Comparison of ENCODE assay signal across 13 mouse cellular contexts in the genomic region with DNA sequence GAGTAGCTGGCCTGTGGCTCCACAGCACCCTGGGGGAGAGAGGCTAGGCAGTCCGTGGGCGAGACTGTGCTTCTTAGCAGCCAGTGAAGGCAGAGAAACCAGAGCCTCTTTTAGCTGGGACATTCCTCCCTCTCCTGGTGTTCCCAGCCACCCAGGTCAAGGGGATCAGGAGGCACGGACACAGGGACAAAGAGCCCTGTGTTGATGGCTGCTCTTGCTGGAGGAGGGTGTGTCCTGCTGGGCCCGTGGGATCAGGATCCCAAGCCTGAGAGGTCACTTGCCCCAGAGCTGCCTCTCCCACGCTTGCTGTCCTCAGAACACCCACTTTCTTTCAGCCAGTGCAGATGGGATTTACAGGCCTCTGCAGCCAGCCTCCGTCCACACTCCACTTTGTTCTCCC. TPM values are rescaled to one million over a fixed set of nuclear protein-coding genes. Genes with fewer than 3 reads are reported as not detected.
A peak's percentile ranks its signal among the peaks of the same experiment; 100 is the strongest.
DNase-seq lines count a peak whose midpoint lies in the region; ATAC-seq and TF ChIP-seq lines count a peak whose summit lies in the region.
"Had no signal": no experiment of that assay in that cellular context is flagged by ENCODE, and none has a peak within 500 bp of the region (broad histone marks: within the 10 kb centered on the region; RNA-seq: fewer than 3 reads in every experiment).

No protein-coding gene starts in this region.

- H3K4me1 ChIP-seq in heart, postnatal 0 days (ENCODE audit: control insufficient read depth, insufficient read depth) = peaks cover 21% of the 10 kb centered on the region
- H3K4me1 ChIP-seq in midbrain, embryonic 13.5 days (replicated peaks) = peaks cover 30% of the 10 kb centered on the region
- peaks cover 20% of the 10 kb centered on the region for H3K4me1 ChIP-seq in midbrain, embryonic 15.5 days
- peaks cover 1% of the 10 kb centered on the region for H3K4me1 ChIP-seq in testis, adult 2 months (ENCODE audit: control insufficient read depth, insufficient read depth, low read length)

- 67% methylated on average over 6 of the region's 6 CpGs for WGBS in heart, postnatal 0 days
- 29% methylated on average over 6 of the region's 6 CpGs for WGBS in midbrain, embryonic 13.5 days
- 33% methylated on average over 6 of the region's 6 CpGs for WGBS in midbrain, embryonic 15.5 days

- no peak for TF ChIP-seq POLR2A in testis, adult 2 months (IDR thresholded peaks at IDR 0.05; ENCODE audit: control insufficient read depth, low read depth, low read length)

- no peak overlapping the region for H3K4me3 ChIP-seq in heart, postnatal 0 days (ENCODE audit: low read depth, low read length)
- H3K4me3 ChIP-seq in midbrain, embryonic 13.5 days (replicated peaks) = no peak overlapping the region
- H3K4me3 ChIP-seq in midbrain, embryonic 15.5 days = no peak overlapping the region
- H3K4me3 ChIP-seq in testis, adult 2 months (ENCODE audit: control insufficient read depth, low read depth, low read length) = no peak overlapping the region
- H3K4me3 ChIP-seq: layer of hippocampus, adult 2 months had no signal

- H3K4me2 ChIP-seq in heart, postnatal 0 days (ENCODE audit: low read depth, low read length) = no peak overlapping the region
- H3K4me2 ChIP-seq in midbrain, embryonic 13.5 days (replicated peaks) = no peak overlapping the region
- no peak overlapping the region for H3K4me2 ChIP-seq in midbrain, embryonic 15.5 days

- peak overlapping the region; percentile 12; the same call in 1 of the 2 replicates for H3K27ac ChIP-seq in heart, postnatal 0 days (ENCODE audit: low read depth)
- no peak overlapping the region for H3K27ac ChIP-seq in midbrain, embryonic 13.5 days
- H3K27ac ChIP-seq in midbrain, embryonic 15.5 days = no peak overlapping the region
- H3K27ac ChIP-seq in testis, adult 2 months (ENCODE audit: control insufficient read depth, insufficient read depth, low read depth, low read length) = peak overlapping the region; percentile 35; the same call in 1 of the 2 replicates
- H3K27ac ChIP-seq: layer of hippocampus, adult 2 months had no signal

- no peak for ATAC-seq in heart, postnatal 0 days (ENCODE audit: insufficient read depth, low read depth)
- ATAC-seq in midbrain, embryonic 13.5 days = no peak
- no peak for ATAC-seq in midbrain, embryonic 15.5 days (replicated peaks)

- TF ChIP-seq EP300 in heart, postnatal 0 days (IDR thresholded peaks at IDR 0.05; ENCODE audit: low read depth) = no peak

- peak; percentile 56 for DNase-seq in cerebellum, adult 9-11 months
- DNase-seq in cerebellum, postnatal 25 days = no peak
- no peak for DNase-seq in heart, postnatal 0 days (ENCODE audit: low spot score)
- DNase-seq in heart, postnatal 4 days = no peak
- DNase-seq in ovary, postnatal 14 days (ENCODE audit: low spot score) = no peak
- DNase-seq: embryo, embryonic 11 days; left cerebral cortex, postnatal 4 days; lung, postnatal 4 days had no signal

- no peaks in the 10 kb centered on the region for H3K27me3 ChIP-seq in heart, postnatal 0 days (ENCODE audit: control insufficient read depth, insufficient read depth, low read length)
- no peaks in the 10 kb centered on the region for H3K27me3 ChIP-seq in midbrain, embryonic 13.5 days
- H3K27me3 ChIP-seq in midbrain, embryonic 15.5 days (replicated peaks) = no peaks in the 10 kb centered on the region
- no peaks in the 10 kb centered on the region for H3K27me3 ChIP-seq in testis, adult 2 months (ENCODE audit: control insufficient read depth, insufficient read depth, low read length)

- H3K36me3 ChIP-seq in heart, postnatal 0 days (replicated peaks; ENCODE audit: control insufficient read depth, insufficient read depth, low read length) = peaks cover 68% of the 10 kb centered on the region
- peaks cover 41% of the 10 kb centered on the region for H3K36me3 ChIP-seq in midbrain, embryonic 13.5 days
- H3K36me3 ChIP-seq in midbrain, embryonic 15.5 days (replicated peaks) = no peaks in the 10 kb centered on the region; the same call in 1 of the 2 replicates
- H3K36me3 ChIP-seq in testis, adult 2 months (ENCODE audit: control insufficient read depth, insufficient read depth, low read length) = no peaks in the 10 kb centered on the region

- H3K9ac ChIP-seq in heart, postnatal 0 days (replicated peaks; ENCODE audit: low read depth, low read length) = 0 out of 2 replicates have a peak overlapping the region, but pooled peaks have one; percentile 2
- H3K9ac ChIP-seq in midbrain, embryonic 13.5 days (replicated peaks) = peak overlapping the region; percentile 39; the same call in 1 of the 2 replicates
- H3K9ac ChIP-seq in midbrain, embryonic 15.5 days = no peak overlapping the region

- no peaks in the 10 kb centered on the region for H3K9me3 ChIP-seq in heart, postnatal 0 days (replicated peaks; ENCODE audit: control insufficient read depth, low read length)
- no peaks in the 10 kb centered on the region for H3K9me3 ChIP-seq in midbrain, embryonic 13.5 days
- no peaks in the 10 kb centered on the region for H3K9me3 ChIP-seq in midbrain, embryonic 15.5 days
- H3K9me3 ChIP-seq: G1E had no signal

- TF ChIP-seq CTCF in heart, postnatal 0 days (IDR thresholded peaks at IDR 0.05; ENCODE audit: low read depth) = no peak
- TF ChIP-seq CTCF in testis, adult 2 months (IDR thresholded peaks at IDR 0.05; ENCODE audit: control insufficient read depth, insufficient read depth, insufficient replicate concordance, low read depth, low read length) = no peak

RNA-seq across cellular contexts. Expression of a gene that starts 12.3 kb away (rescaled TPM):
- total RNA-seq in heart, postnatal 0 days (2014; rRNA removed; ENCODE audit: low replicate concordance) = 2,397 and 2,522 TPM in 2 replicates
- polyA plus RNA-seq in heart, postnatal 0 days (2015; fragmentation: Nextera tagmentation; extraction: Ambion mirVana) = 877 and 933 TPM in 2 replicates
- total RNA-seq in heart, postnatal 4 days (2021) = 100 to 1,000 TPM; 852 to 919 TPM
- 905 and 914 TPM in 2 replicates for polyA plus RNA-seq in midbrain, embryonic 13.5 days (2015; fragmentation: Nextera tagmentation; extraction: Ambion mirVana)
- 811 and 847 TPM in 2 replicates for polyA plus RNA-seq in midbrain, embryonic 15.5 days (2015; fragmentation: Nextera tagmentation; extraction: Ambion mirVana)
- 1,431 and 1,500 TPM in 2 replicates for polyA plus RNA-seq in testis, adult 2 months (2012; rRNA removed)

RNA-seq across cellular contexts. Expression of a gene that starts 18.0 kb away (rescaled TPM):
- 38.3 and 42.8 TPM in 2 replicates for total RNA-seq in heart, postnatal 0 days (2014; rRNA removed; ENCODE audit: low replicate concordance)
- 12.9 and 13.6 TPM in 2 replicates for polyA plus RNA-seq in heart, postnatal 0 days (2015; fragmentation: Nextera tagmentation; extraction: Ambion mirVana)
- total RNA-seq in heart, postnatal 4 days (2021) = 10 to 100 TPM; 52.7 to 56.7 TPM
- 48.6 and 49.1 TPM in 2 replicates for polyA plus RNA-seq in midbrain, embryonic 13.5 days (2015; fragmentation: Nextera tagmentation; extraction: Ambion mirVana)
- 48.3 and 53.4 TPM in 2 replicates for polyA plus RNA-seq in midbrain, embryonic 15.5 days (2015; fragmentation: Nextera tagmentation; extraction: Ambion mirVana)
- 67.7 and 77.1 TPM in 2 replicates for polyA plus RNA-seq in testis, adult 2 months (2012; rRNA removed)

RNA-seq across cellular contexts. Expression of a gene that starts 40.5 kb away (rescaled TPM):
- total RNA-seq in heart, postnatal 0 days (2014; rRNA removed; ENCODE audit: low replicate concordance) = 66.6 and 68.8 TPM in 2 replicates
- polyA plus RNA-seq in heart, postnatal 0 days (2015; fragmentation: Nextera tagmentation; extraction: Ambion mirVana) = 19.3 and 19.9 TPM in 2 replicates
- 10 to 100 TPM; 62.9 to 66.0 TPM for total RNA-seq in heart, postnatal 4 days (2021)
- polyA plus RNA-seq in midbrain, embryonic 13.5 days (2015; fragmentation: Nextera tagmentation; extraction: Ambion mirVana) = 16.2 and 18.3 TPM in 2 replicates
- polyA plus RNA-seq in midbrain, embryonic 15.5 days (2015; fragmentation: Nextera tagmentation; extraction: Ambion mirVana) = 20.4 and 20.9 TPM in 2 replicates
- 81.6 and 82.6 TPM in 2 replicates for polyA plus RNA-seq in testis, adult 2 months (2012; rRNA removed)

Comparison
In these comparisons a context has a peak if more than half of its experiments do, and no peak if none do; other contexts are left out.
1. H3K27ac ChIP-seq: peak in heart, postnatal 0 days (single experiment) and testis, adult 2 months (single experiment); none in midbrain, embryonic 13.5 days (single experiment) and midbrain, embryonic 15.5 days (single experiment).